ENCODE assay signal across 9 mouse cellular contexts in the genomic region with DNA sequence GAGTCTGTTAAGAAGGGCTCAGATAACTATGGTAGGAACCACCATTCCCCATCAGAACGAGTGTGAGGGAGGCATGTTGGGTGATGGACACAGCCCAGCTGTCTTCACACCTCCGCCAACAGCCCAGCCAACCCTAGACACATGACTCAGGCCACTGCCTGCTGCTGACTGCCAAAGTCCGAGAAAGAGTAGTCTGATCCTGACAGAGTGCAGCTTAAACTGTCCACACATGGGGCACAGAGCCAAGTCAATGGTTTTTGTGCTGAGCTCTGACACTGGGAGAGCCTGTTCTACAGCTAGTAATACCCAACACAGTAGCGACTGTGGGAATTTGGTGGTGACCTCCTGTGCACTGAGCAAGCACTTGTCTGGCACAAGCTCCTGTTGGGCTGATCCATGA.
DNase-seq lines count a peak whose midpoint lies in the region; ATAC-seq and TF ChIP-seq lines count a peak whose summit lies in the region.
"Had no signal": no experiment of that assay in that cellular context is flagged by ENCODE, and none has a peak within 500 bp of the region (broad histone marks: within the 10 kb centered on the region; RNA-seq: fewer than 3 reads in every experiment).

No protein-coding gene starts in this region.

- peaks cover 6% of the 10 kb centered on the region; the same call in 1 of the 2 replicates for H3K4me1 ChIP-seq in heart, embryonic 12.5 days (replicated peaks)
- no peaks in the 10 kb centered on the region for H3K4me1 ChIP-seq in lung, postnatal 0 days (ENCODE audit: insufficient read depth, low read depth, low read length)
- H3K4me1 ChIP-seq: neural tube, embryonic 13.5 days had no signal

- H3K27ac ChIP-seq in heart, embryonic 12.5 days (ENCODE audit: poor library complexity, severe bottlenecking), result no peak overlapping the region
- no peak overlapping the region for H3K27ac ChIP-seq in lung, postnatal 0 days (ENCODE audit: low read length)
- H3K27ac ChIP-seq: neural tube, embryonic 13.5 days had no signal

- peak; percentile 71 for ATAC-seq in heart, embryonic 12.5 days (ENCODE audit: insufficient number of reproducible peaks, low FRiP score)
- ATAC-seq in lung, postnatal 0 days, result peak; percentile 97
- no peak for ATAC-seq in monocyte, adult 5-6 weeks (replicated peaks; ENCODE audit: insufficient number of reproducible peaks, low FRiP score, low TSS enrichment, poor library complexity, severe bottlenecking)

- no peaks in the 10 kb centered on the region for H3K36me3 ChIP-seq in heart, embryonic 12.5 days
- no peaks in the 10 kb centered on the region for H3K36me3 ChIP-seq in lung, postnatal 0 days (ENCODE audit: insufficient read depth, low read length)
- H3K36me3 ChIP-seq: neural tube, embryonic 13.5 days had no signal

- no peak overlapping the region for H3K4me2 ChIP-seq in heart, embryonic 12.5 days
- H3K4me2 ChIP-seq in lung, postnatal 0 days (replicated peaks; ENCODE audit: low read depth, low read length), result no peak overlapping the region
- H3K4me2 ChIP-seq: neural tube, embryonic 13.5 days had no signal

- H3K9me3 ChIP-seq in heart, embryonic 12.5 days (replicated peaks), result no peaks in the 10 kb centered on the region
- no peaks in the 10 kb centered on the region for H3K9me3 ChIP-seq in lung, postnatal 0 days (ENCODE audit: low read length)
- H3K9me3 ChIP-seq: neural tube, embryonic 13.5 days had no signal

- H3K4me3 ChIP-seq in heart, embryonic 12.5 days, result no peak overlapping the region
- H3K4me3 ChIP-seq in lung, postnatal 0 days (ENCODE audit: low read depth, low read length), result no peak overlapping the region
- H3K4me3 ChIP-seq: neural tube, embryonic 13.5 days had no signal

- no peak for TF ChIP-seq EP300 in lung, postnatal 0 days (IDR thresholded peaks at IDR 0.05)

- 37% methylated on average over 4 of the region's 4 CpGs for WGBS in heart, embryonic 12.5 days
- 32% methylated on average over 4 of the region's 4 CpGs for WGBS in lung, postnatal 0 days

- DNase-seq in adrenal gland, adult 2 months, result peak; percentile 67
- DNase-seq in adrenal gland, postnatal 4 days (ENCODE audit: low spot score in 2 of 2), result no peak
- peak; percentile 21 for DNase-seq in NIH3T3 (ENCODE audit: low read depth)
- DNase-seq in kidney, postnatal 14 days, result peak; percentile 91
- peak; percentile 92 for DNase-seq in lung, postnatal 0 days (ENCODE audit: low spot score)
- DNase-seq in T-cell, adult 2 months (ENCODE audit: low spot score), result no peak

- no peak for TF ChIP-seq CTCF in lung, postnatal 0 days (IDR thresholded peaks at IDR 0.05)

- no peak overlapping the region for H3K9ac ChIP-seq in heart, embryonic 12.5 days
- no peak overlapping the region for H3K9ac ChIP-seq in lung, postnatal 0 days (replicated peaks; ENCODE audit: low read depth)
- H3K9ac ChIP-seq: neural tube, embryonic 13.5 days had no signal

- peaks cover 4% of the 10 kb centered on the region; the same call in 1 of the 2 replicates for H3K27me3 ChIP-seq in heart, embryonic 12.5 days (replicated peaks)
- no peaks in the 10 kb centered on the region for H3K27me3 ChIP-seq in lung, postnatal 0 days (replicated peaks; ENCODE audit: insufficient read depth, low read length)
- H3K27me3 ChIP-seq: neural tube, embryonic 13.5 days had no signal

Comparison
In these comparisons a context has a peak if more than half of its experiments do, and no peak if none do; other contexts are left out.
1. DNase-seq: peak in adrenal gland, adult 2 months (single experiment), NIH3T3 (single experiment), kidney, postnatal 14 days (single experiment) and lung, postnatal 0 days (single experiment); none in adrenal gland, postnatal 4 days (0 of 2) and T-cell, adult 2 months (single experiment).